Mouse (Mus musculus): Measurements from ENCODE around the gene Hebp2. TPM values are rescaled to one million over a fixed set of nuclear protein-coding genes. Genes with fewer than 3 reads are reported as not detected.

The Hebp2 gene
- polyA plus RNA-seq, 1 experiment from 2014 or later: 0.57 TPM

DNA sequence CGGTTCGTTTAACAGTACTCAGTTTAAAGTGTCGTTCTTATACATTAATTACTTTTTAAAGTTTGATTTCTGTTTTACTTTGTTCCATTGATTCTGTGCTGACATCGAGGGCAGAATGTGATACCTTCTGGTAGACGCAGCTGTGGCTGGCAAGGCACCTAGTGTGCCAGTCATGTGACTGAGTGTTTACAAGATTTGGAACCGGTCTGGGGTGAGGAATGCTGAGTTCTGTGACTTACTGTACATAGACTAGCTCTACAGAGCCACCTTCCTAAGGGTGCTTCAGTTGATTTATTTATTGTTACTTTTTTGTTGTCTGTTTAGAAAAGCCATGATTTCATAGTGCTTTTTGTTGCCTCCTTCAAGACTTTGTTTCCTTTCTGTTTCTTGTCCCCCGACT is 18.1 kb downstream of the Hebp2 start:
- WGBS (ENCODE audit: missing documents): 10% methylated on average over 7 of the region's 7 CpGs
- no peak overlapping the region for H3K4me3 ChIP-seq (ENCODE audit: inconsistent target)
- no peaks in the 10 kb centered on the region for H3K36me3 ChIP-seq (ENCODE audit: inconsistent target)
- H3K79me2 ChIP-seq (ENCODE audit: inconsistent target): no peaks in the 10 kb centered on the region
- no peak overlapping the region for H3K27ac ChIP-seq

DNA sequence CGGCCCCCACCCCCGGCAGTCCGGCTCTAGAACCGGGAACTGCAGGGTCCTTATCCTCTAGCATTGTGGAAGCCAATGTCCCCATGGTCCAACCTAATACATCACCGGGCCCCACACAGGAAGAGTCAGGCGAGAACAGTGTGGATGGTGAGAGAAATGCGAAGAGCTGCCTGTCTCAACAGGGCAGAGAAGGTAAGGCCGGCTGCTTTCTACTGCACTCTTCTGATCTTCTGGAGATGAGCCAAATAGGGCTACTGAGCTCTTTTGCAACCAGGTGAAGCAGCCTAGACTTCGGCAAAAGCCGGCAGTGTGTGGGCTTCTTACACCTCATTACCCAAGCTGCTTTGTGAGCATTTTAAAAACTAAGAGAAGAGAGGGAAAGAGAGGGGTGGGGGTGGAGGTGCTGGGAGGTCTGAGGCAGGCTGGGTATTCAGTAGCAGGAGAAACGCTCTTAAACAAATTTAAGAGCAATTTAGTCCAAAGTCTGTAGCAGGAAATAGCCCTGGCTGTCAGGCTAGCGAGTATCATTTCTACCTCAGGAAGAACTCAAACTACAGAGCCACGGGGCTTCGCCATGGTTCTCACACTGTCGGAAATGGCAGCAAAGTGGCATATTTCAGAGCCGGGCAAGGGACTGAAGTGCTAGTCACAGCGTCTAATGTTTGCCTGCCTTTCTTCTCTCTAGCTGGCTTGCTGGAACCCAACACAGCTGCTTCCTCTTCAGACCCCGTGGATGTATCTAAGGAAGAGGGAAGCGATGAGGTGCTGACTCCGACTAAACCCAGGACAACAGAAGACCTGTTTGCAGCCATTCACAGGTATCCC is 18.8 kb downstream of the Hebp2 start:
- no peaks in the 10 kb centered on the region for H3K36me3 ChIP-seq (ENCODE audit: inconsistent target)
- H3K27ac ChIP-seq: no peak overlapping the region
- 43% methylated on average over 20 of the region's 20 CpGs for WGBS (ENCODE audit: missing documents)
- H3K4me3 ChIP-seq (ENCODE audit: inconsistent target): no peak overlapping the region
- H3K79me2 ChIP-seq (ENCODE audit: inconsistent target): no peaks in the 10 kb centered on the region

DNA sequence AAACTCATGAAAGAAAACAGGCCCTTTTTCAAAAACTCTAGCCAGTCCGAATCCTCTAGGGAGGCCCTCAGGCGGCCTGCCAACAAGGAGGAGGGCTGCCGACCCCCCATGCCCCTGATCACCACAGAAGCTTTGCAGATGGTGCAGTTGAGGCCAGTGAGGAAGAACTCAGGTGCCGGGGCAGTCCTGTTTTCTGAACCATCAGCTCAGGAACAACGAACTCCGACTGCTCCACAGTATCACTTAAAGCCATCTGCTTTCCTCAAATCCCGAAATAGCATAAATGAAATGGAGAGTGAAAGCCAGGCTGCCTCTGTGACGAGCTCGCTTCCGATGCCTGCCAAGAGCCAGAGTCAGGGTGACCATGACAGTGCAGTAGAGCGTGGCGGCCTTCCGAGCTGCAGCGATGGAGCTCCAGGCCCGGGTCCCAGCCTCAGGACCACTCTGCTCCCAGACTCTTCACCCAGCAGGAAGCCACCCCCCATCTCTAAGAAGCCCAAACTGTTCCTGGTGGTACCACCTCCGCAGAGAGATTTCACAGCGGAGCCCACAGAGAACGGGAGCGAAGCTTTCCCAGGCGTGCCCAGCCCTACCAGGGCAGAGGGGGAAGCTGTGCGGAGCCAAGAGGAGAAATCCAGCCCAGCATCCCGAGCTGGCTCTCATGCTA is 19.6 kb downstream of the Hebp2 start:
- Histone ChIP-seq H3K36me3 (ENCODE audit: inconsistent target) (no peaks in the 10 kb centered on the region), H3K4me3 (ENCODE audit: inconsistent target) (no peak overlapping the region), H3K27ac (no peak overlapping the region), H3K79me2 (ENCODE audit: inconsistent target) (no peaks in the 10 kb centered on the region)
- WGBS (ENCODE audit: missing documents): 94% methylated on average over 22 of the region's 22 CpGs

DNA sequence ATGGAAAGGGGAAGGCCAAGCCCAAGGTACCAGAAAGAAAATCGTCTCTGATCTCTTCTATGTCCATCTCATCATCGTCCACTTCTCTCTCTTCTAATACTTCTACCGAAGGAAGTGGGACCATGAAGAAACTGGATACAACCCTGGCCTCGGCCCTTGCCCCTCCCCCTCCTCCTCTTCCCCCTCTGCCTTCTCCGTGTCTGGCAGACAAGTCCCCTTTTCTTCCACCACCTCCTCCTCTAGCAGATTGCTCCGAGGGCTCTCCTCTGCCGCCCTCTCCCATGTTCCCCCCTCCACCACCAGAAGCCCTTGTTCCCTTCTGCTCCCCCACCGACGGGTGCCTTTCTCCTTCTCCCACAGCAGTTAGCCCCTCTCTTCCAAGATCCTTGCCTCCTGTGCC is 20.1 kb downstream of the Hebp2 start:
- Histone ChIP-seq H3K36me3 (ENCODE audit: inconsistent target) (no peaks in the 10 kb centered on the region), H3K4me3 (ENCODE audit: inconsistent target) (no peak overlapping the region), H3K27ac (no peak overlapping the region), H3K79me2 (ENCODE audit: inconsistent target) (no peaks in the 10 kb centered on the region)
- 90% methylated on average over 9 of the region's 9 CpGs for WGBS (ENCODE audit: missing documents)

DNA sequence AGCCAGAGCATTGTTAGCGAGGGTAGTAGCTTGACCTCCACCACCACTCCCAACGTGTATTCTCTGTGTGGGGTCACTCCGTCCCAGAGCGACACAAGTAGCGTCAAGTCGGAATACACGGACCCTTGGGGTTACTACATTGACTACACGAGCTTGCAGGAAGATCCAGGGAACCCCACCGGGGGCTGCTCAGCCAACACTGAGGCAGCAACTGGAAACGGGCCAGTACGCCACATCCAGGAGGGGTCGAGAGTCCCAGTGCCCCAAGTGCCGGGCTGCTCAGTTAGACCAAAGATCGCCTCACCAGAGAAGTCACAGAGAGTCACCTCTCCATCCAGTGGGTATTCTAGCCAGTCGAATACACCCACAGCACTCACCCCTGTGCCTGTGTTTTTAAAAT is 20.6 kb downstream of the Hebp2 start:
- no peak overlapping the region for H3K27ac ChIP-seq
- H3K79me2 ChIP-seq (ENCODE audit: inconsistent target): no peaks in the 10 kb centered on the region
- H3K36me3 ChIP-seq (ENCODE audit: inconsistent target): no peaks in the 10 kb centered on the region
- H3K4me3 ChIP-seq (ENCODE audit: inconsistent target): no peak overlapping the region
- WGBS (ENCODE audit: missing documents): 93% methylated on average over 15 of the region's 15 CpGs

DNA sequence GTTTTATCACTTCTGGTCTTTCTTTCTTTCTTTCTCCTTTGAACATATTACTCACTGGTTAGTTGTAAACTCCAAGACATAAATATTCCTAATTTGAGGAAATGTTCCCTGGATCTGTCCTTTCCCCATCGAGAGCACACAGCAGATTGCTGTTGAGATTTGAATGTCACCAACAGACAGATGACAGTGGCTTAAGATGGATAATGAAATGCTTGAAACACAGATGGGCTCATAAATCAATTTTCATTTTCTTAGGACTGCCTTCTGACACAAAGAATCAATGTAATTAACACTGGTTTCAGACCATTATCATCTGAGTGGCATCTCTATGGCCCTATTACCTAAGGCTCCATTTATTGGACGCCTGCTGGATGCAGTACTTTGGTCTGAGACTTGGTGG is 23.3 kb downstream of the Hebp2 start:
- H3K4me3 ChIP-seq (ENCODE audit: inconsistent target): no peak overlapping the region
- H3K36me3 ChIP-seq (ENCODE audit: inconsistent target): no peaks in the 10 kb centered on the region
- 93% methylated on average over 2 of the region's 2 CpGs for WGBS (ENCODE audit: missing documents)
- H3K79me2 ChIP-seq (ENCODE audit: inconsistent target): no peaks in the 10 kb centered on the region
- no peak overlapping the region for H3K27ac ChIP-seq

DNA sequence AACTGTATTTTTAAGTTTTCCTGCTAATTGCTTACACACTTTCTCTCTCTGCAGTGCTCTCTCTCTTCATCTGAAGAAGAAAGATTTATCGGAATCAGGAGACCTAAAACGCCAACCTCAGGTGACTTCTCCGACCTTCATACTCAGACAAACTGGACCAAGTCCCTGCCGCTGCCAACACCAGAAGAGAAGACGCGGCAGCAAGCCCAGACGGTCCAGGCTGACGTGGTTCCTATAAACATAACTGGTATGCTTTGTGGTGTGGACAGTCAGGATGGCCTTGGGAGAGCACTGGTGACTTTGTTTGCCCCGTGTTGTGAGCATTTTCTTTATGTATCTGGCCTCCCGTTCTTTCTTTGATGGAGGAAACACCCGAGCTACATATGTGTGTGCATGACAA is 34.4 kb downstream of the Hebp2 start:
- H3K4me3 ChIP-seq (ENCODE audit: inconsistent target): no peak overlapping the region
- no peak overlapping the region for H3K27ac ChIP-seq
- no peaks in the 10 kb centered on the region for H3K79me2 ChIP-seq (ENCODE audit: inconsistent target)
- WGBS (ENCODE audit: missing documents): 94% methylated on average over 9 of the region's 11 CpGs
- H3K36me3 ChIP-seq (ENCODE audit: inconsistent target): no peaks in the 10 kb centered on the region

DNA sequence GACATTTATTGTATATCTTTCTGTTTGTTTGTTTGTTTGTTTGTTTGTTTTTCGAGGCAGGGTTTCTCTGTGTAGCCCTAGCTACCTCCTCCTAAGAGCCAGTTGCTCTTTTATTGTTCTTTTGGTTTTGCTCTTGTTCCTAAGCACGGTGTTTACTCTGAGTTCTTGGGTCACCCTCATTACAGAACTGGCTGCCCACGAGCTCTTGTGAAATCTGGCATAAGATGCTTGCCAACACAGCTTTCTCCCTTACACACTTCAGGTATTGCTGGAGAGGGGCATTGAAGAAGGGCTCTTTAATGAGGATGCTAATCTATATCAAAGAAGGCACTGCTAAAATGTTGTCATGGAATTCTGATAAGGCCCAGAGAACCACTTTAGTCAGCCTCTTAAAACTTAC is 35.2 kb downstream of the Hebp2 start:
- Histone ChIP-seq H3K4me3 (ENCODE audit: inconsistent target) (no peak overlapping the region), H3K27ac (no peak overlapping the region), H3K36me3 (ENCODE audit: inconsistent target) (no peaks in the 10 kb centered on the region), H3K79me2 (ENCODE audit: inconsistent target) (no peaks in the 10 kb centered on the region)
- WGBS (ENCODE audit: missing documents): 39% methylated on average over 3 of the region's 3 CpGs

DNA sequence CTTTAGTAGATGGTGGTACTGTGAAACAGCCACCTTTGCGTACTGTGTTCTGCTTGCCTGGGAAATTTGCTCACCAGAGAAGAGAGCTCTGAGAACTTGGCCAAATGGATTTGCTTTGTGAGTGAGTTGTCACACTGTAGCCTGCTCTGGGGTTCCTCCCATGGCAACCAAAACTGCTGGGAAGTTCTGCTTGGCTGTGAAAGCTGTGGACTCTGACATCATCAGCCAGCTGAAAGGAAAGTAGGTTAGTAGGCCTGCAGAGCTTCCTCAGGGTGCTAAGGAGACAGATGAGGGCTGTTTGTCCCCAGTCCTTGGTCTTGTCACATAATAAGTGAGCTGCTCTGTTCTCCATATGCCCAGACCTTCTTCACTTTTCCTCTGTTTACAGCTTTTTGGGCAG is 37.3 kb downstream of the Hebp2 start:
- Histone ChIP-seq H3K27ac (no peak overlapping the region), H3K79me2 (ENCODE audit: inconsistent target) (no peaks in the 10 kb centered on the region), H3K4me3 (ENCODE audit: inconsistent target) (no peak overlapping the region), H3K36me3 (ENCODE audit: inconsistent target) (no peaks in the 10 kb centered on the region)
- WGBS (ENCODE audit: missing documents): 100% methylated on average over 1 of the region's 1 CpGs

DNA sequence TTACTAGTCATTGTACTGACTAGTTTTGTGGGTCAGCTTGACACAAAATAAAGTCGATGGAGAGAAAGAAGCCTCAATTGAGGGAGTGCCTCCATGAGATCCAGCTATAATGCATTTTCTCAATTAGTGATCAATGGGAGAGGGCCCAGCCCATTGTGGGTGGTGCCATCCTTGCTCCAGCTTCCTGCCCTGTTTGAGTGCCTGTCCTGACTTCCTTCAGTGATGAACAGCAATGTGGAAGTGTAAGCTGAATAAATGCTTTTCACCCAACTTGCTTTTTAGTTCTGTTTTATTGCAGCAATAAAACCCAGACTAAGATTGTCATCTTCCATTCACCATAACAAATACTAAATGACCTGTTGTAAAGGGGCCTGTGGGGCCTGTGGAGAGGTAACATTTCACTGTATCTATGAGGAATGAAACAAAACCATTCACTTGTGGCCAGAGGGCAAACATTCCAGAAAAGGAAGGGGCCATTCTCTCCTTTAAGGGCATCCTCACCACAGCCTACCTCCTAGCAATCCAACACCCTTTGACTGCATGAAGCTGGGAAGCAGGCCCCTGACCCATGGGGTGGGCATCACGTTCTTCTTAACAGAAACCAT is 37.9 kb downstream of the Hebp2 start:
- Histone ChIP-seq H3K27ac (no peak overlapping the region), H3K36me3 (ENCODE audit: inconsistent target) (no peaks in the 10 kb centered on the region), H3K79me2 (ENCODE audit: inconsistent target) (no peaks in the 10 kb centered on the region), H3K4me3 (ENCODE audit: inconsistent target) (no peak overlapping the region)
- 88% methylated on average over 2 of the region's 2 CpGs for WGBS (ENCODE audit: missing documents)

DNA sequence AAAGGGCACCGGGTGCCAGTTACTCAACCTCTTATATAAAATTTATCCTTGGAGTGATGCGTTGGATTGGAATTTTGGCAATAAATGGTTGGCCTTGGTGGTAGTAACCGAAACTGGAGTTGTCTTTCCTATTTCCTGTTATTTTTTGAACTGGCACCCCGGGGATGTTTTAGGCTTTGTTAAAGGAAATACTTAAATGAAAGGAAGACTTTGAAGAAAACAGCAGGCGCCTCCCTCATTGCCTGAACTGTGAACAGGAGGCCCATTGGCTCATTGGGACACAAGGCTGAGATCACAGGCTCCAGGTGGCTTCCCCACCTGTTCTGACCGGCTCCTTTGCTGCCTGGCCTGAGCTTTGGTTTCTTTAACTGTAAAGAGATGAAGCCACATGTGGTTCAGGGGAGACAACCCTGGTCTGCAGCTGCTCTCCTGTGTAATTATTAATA is 39.4 kb downstream of the Hebp2 start:
- no peaks in the 10 kb centered on the region for H3K79me2 ChIP-seq (ENCODE audit: inconsistent target)
- H3K4me3 ChIP-seq (ENCODE audit: inconsistent target): no peak overlapping the region
- H3K36me3 ChIP-seq (ENCODE audit: inconsistent target): no peaks in the 10 kb centered on the region
- 85% methylated on average over 6 of the region's 6 CpGs for WGBS (ENCODE audit: missing documents)
- no peak overlapping the region for H3K27ac ChIP-seq

DNA sequence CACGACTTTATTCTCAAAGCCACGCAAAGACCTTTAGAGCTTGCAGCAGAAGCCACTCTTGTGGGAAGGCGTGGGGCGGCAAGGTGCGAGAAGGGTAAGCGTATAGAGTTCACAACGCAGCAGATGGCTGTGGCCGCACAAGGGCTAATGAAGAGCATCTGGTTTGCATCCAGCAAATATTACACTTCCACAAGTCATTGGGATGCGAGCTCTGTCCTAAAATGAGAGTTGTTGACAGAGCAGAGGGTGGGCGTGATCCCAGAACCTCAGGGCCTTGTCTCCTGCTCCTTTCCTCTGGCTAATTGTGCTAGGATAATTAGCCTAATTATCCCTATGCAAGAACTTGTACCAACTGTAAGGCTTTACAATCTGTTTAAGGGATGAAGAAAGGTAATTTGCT is 40.2 kb downstream of the Hebp2 start:
- no peaks in the 10 kb centered on the region for H3K36me3 ChIP-seq (ENCODE audit: inconsistent target)
- WGBS (ENCODE audit: missing documents): 96% methylated on average over 10 of the region's 10 CpGs
- no peak overlapping the region for H3K27ac ChIP-seq
- H3K79me2 ChIP-seq (ENCODE audit: inconsistent target): no peaks in the 10 kb centered on the region
- no peak overlapping the region for H3K4me3 ChIP-seq (ENCODE audit: inconsistent target)

DNA sequence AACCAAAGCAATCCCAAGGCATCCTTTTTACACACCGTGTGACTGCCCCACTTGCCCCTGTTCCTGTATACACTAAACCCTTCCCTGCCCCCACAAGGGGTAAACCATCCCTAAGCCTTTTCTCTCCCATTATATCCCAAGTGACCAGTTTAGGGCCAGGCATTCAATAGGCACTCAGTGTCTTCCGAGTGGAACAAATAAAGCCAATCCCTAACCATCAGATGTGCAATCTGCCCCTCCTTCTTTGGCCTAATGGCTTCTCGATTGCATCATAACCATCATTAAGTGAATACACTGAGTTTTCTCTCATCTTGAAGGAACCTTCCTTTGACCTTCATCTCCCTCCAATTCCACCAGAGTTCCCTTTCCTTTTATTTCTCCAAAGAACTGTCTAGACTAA is 43.9 kb downstream of the Hebp2 start:
- H3K27ac ChIP-seq: no peak overlapping the region
- H3K79me2 ChIP-seq (ENCODE audit: inconsistent target): no peaks in the 10 kb centered on the region
- no peak overlapping the region for H3K4me3 ChIP-seq (ENCODE audit: inconsistent target)
- no peaks in the 10 kb centered on the region for H3K36me3 ChIP-seq (ENCODE audit: inconsistent target)
- WGBS (ENCODE audit: missing documents): 88% methylated on average over 3 of the region's 3 CpGs

DNA sequence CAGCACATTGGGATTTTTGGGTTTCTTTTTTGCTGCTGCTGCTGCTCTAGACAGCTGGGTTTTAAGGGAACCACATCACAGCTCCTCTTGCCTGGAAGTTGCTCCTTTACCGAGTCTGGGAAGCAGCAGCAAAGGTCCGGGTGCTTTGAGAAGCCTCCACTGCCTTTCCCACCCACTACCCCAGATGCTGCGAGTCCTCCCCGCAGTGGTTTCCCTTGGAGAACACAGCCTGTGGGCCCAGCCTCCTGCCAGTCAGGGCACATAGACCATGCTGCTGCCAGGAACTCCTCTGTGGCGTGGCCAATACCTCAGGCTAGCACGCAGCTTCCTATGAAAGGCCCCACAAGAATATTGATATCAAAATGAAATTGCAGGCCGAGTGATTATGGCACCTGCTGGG is 48.8 kb downstream of the Hebp2 start:
- 77% methylated on average over 7 of the region's 7 CpGs for WGBS (ENCODE audit: missing documents)
- H3K79me2 ChIP-seq (ENCODE audit: inconsistent target): no peaks in the 10 kb centered on the region

DNA sequence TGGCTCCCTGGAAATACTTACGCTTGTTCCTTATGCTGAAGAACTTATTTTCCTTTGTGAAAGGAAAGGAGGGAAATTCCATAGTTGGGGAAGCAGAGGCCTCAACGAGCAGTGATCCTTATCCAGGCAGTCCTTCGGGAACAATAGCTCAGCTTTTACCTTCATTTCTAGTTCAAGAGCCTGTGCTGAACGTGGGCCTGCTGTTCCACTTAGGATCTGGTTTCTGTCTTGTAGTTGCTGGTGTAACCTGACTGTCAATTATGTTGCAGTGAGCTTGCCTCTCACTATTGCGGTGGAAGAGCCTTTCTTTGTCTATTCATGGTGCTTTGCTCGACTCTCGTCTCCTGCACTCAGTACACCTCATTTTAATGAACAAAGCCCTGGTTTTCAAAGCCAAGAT is 51.6 kb downstream of the Hebp2 start:
- 92% methylated on average over 7 of the region's 7 CpGs for WGBS (ENCODE audit: missing documents)
- Histone ChIP-seq H3K4me3 (ENCODE audit: inconsistent target) (no peak overlapping the region), H3K36me3 (ENCODE audit: inconsistent target) (no peaks in the 10 kb centered on the region), H3K27ac (no peak overlapping the region), H3K79me2 (ENCODE audit: inconsistent target) (no peaks in the 10 kb centered on the region)

More for the DNA sequence above, 48.8 kb downstream of the Hebp2 start:
- Histone ChIP-seq H3K4me3 (ENCODE audit: inconsistent target) (no peak overlapping the region), H3K36me3 (ENCODE audit: inconsistent target) (no peaks in the 10 kb centered on the region), H3K27ac (no peak overlapping the region)
